Mouse (Mus musculus): ENCODE measurements around the gene Olfr391-ps. TPM values are rescaled to one million over a fixed set of nuclear protein-coding genes. Genes with fewer than 3 reads are reported as not detected.

Gene Olfr391-ps
- polyA plus RNA-seq (2012; rRNA removed) = not detected in 2 replicates

DNA sequence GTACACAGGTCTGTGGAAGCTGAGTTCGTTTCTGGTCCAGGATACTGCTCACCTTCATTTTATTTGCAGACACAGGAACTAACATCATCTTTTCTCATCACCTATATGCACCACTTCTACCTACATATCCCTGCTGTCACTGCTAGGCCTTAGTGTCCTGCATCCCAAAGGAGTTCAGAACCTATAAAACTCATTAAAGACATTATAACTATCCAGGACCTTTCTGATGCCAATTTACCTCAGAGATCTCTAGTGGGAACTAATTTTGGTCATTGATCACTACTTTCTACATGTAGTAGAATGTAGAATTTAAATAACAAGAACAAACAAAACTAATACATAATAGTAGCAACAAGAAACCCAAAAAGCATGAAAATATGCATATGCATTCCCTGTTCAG lies at the start of gene Olfr391-ps:
TSS of gene Olfr391-ps (minus strand) at position 101 of the 400 bp plus-strand sequence.

DNA sequence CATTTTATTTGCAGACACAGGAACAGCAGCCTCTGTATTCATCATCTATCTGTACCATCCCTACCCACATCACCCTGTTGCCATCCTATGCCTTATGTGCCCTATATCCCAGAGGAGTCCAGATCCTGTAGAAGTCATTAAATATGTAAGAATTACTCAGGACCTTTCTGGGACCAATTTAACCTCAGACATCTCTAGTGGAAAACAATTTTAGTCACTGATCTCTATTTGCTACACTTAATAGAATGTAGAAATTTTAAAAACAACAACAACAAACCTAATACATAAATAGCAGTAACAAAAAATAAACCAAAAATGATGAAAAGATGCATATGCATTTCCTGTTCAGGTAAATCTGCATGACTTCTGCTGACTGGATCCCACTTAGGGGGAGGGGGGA lies 48.5 kb upstream of the Olfr391-ps start, which contains the start of gene Olfr393:
TSS of gene Olfr393 (minus strand) at position 101 of the 400 bp plus-strand sequence.

GRCm38 (mm10) chr11:73816949-73817348 lies 14.1 kb upstream of the Olfr391-ps start, which contains the start of gene Olfr392:
Olfr392 (minus strand) TSS chr11:73817049.

GRCm38 (mm10) chr11:73782664-73783063 lies 20.2 kb downstream of the Olfr391-ps start, which contains the start of gene Olfr390:
Olfr390 (plus strand) TSS chr11:73782964.

DNA sequence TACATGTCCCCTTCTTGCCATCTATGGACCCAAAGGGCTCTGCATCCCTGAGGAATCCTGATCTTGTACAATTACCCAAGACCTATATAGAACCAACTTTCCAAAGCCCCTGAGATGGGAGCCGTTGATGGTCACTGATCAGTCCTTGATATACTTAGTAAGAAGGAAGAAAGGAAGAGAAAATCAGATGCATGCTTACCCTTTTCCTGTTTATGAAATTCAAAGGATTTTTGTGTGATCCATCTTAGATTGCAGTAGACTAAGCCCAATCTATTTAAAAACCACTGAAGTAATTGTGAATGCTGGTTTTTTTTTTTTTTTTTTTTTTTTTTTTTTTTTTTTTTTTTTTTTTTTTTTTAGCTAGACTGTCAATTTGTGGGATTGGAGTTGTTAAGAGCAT lies 22.2 kb downstream of the Olfr391-ps start, which contains the start of gene Olfr389:
TSS of gene Olfr389 (minus strand) at position 101 of the 400 bp plus-strand sequence.

Other genes with a start within 250 kb of the Olfr391-ps start
- not detected in 2 replicates for gene Olfr385, start 210.0 kb downstream of the Olfr391-ps start, polyA plus RNA-seq (2012; rRNA removed)
- gene Olfr384, start 204.5 kb downstream of the Olfr391-ps start, polyA plus RNA-seq (2012; rRNA removed) = not detected in 2 replicates
- not detected in 2 replicates for gene Zfp735, start 114.3 kb downstream of the Olfr391-ps start, polyA plus RNA-seq (2012; rRNA removed)
- gene Olfr389, start 22.3 kb downstream of the Olfr391-ps start, polyA plus RNA-seq (2012; rRNA removed) = not detected in 2 replicates
- gene Olfr390, start 20.1 kb downstream of the Olfr391-ps start, polyA plus RNA-seq (2012; rRNA removed) = not detected in 2 replicates
- gene Olfr392, start 14.0 kb upstream of the Olfr391-ps start, polyA plus RNA-seq (2012; rRNA removed) = not detected in 2 replicates
- gene Olfr393, start 48.4 kb upstream of the Olfr391-ps start, polyA plus RNA-seq (2012; rRNA removed) = not detected in 2 replicates
- not detected in 2 replicates for gene Olfr394, start 87.7 kb upstream of the Olfr391-ps start, polyA plus RNA-seq (2012; rRNA removed)
- not detected in 2 replicates for gene Olfr395, start 106.2 kb upstream of the Olfr391-ps start, polyA plus RNA-seq (2012; rRNA removed)
- gene Olfr23, start 133.6 kb upstream of the Olfr391-ps start, polyA plus RNA-seq (2012; rRNA removed) = not detected in 2 replicates
- gene Olfr397, start 157.8 kb upstream of the Olfr391-ps start, polyA plus RNA-seq (2012; rRNA removed) = not detected in 2 replicates
- gene Olfr398, start 187.4 kb upstream of the Olfr391-ps start, polyA plus RNA-seq (2012; rRNA removed) = not detected in 2 replicates